Mouse (Mus musculus) limb, embryonic 10.5 days (tissue): ENCODE results near the gene Qser1. TPM values are rescaled to one million over a fixed set of nuclear protein-coding genes. Genes with fewer than 3 reads are reported as not detected.
A peak's percentile ranks its signal among the peaks of the same experiment; 100 is the strongest.

ENCODE experiments used
- DNase-seq: peaks from one replicate; pipeline ENCODE4 v3.0.0-alpha.2; 2017; ENCODE audit warnings: low spot score
- H3K27ac ChIP-seq: fragments of 300-500 bp; sonication (generic); 2 replicates; pipeline ENCODE4 v1.5.1; 2016; ENCODE audit warnings: mild to moderate bottlenecking
- H3K27me3 ChIP-seq: fragments of 300-500 bp; sonication (generic); 2 replicates; pipeline ENCODE4 v1.6.1; 2016; ENCODE audit warnings: low read depth, mild to moderate bottlenecking; ENCODE audit not compliant: poor library complexity, severe bottlenecking
- H3K36me3 ChIP-seq: fragments of 300-500 bp; sonication (generic); 2 replicates; pipeline ENCODE4 v1.6.1; 2016; ENCODE audit warnings: mild to moderate bottlenecking, moderate library complexity
- H3K4me1 ChIP-seq: fragments of 300-500 bp; sonication (generic); 2 replicates; pipeline ENCODE4 v1.6.1; 2016
- H3K4me3 ChIP-seq: fragments of 300-500 bp; sonication (generic); 2 replicates; pipeline ENCODE4 v1.5.1; 2016; ENCODE audit warnings: mild to moderate bottlenecking, moderate library complexity
- H3K9me3 ChIP-seq: fragments of 300-500 bp; sonication (generic); replicated peaks from 2 replicates; pipeline ENCODE4 v1.6.1; 2016; ENCODE audit warnings: mild to moderate bottlenecking
- WGBS: fragments of 180-500 bp; shearing (Covaris S2); methylation state at CpG from one replicate; pipeline ENCODE4 v1.1.7; 2016; 5-methylcytosine and 5-hydroxymethylcytosine counted together
- polyA plus RNA-seq: library from polyadenylated mRNA; unstranded; fragments of >200 nt; fragmentation: Nextera tagmentation; extraction: Ambion mirVana; gene quantifications from 2 replicates; pipeline ENCODE4 v1.2.1, GENCODE M21; 2016

Gene Qser1
- polyA plus RNA-seq, 1 experiment from 2014 or later = 11.9 TPM

- Histone ChIP-seq H3K4me3 (peak overlapping the region; percentile 89), H3K27ac (peak overlapping the region; percentile 83), H3K36me3 (no peaks in the 10 kb centered on the region), H3K4me1 (peaks cover 22% of the 10 kb centered on the region), H3K9me3 (no peaks in the 10 kb centered on the region), H3K27me3 (peaks cover 46% of the 10 kb centered on the region)
- DNase-seq = no peak
- WGBS = 6% methylated on average over 45 of the region's 46 CpGs
Measured at GRCm38 (mm10) chr2:104741896-104742740, 74.4 kb downstream of the Qser1 start.

GRCm38 (mm10) chr2:104741015-104741758 is 75.4 kb downstream of the Qser1 start:
- Histone ChIP-seq H3K27ac (no peak overlapping the region), H3K27me3 (peaks cover 46% of the 10 kb centered on the region), H3K9me3 (no peaks in the 10 kb centered on the region), H3K4me1 (peaks cover 22% of the 10 kb centered on the region), H3K4me3 (no peak overlapping the region), H3K36me3 (no peaks in the 10 kb centered on the region)
- 28% methylated on average over 7 of the region's 7 CpGs for WGBS
- DNase-seq = no peak

- no peak overlapping the region for H3K4me3 ChIP-seq
- peaks cover 22% of the 10 kb centered on the region for H3K4me1 ChIP-seq
- H3K27me3 ChIP-seq = peaks cover 46% of the 10 kb centered on the region
- no peak for DNase-seq
- H3K27ac ChIP-seq = no peak overlapping the region
- no peaks in the 10 kb centered on the region for H3K9me3 ChIP-seq
- 58% methylated on average over 7 of the region's 7 CpGs for WGBS
- H3K36me3 ChIP-seq = no peaks in the 10 kb centered on the region
Measured at GRCm38 (mm10) chr2:104740248-104740949, 76.2 kb downstream of the Qser1 start.

GRCm38 (mm10) chr2:104739691-104740090 is 76.9 kb downstream of the Qser1 start:
- Histone ChIP-seq H3K4me3 (no peak overlapping the region), H3K27ac (no peak overlapping the region), H3K9me3 (no peaks in the 10 kb centered on the region), H3K27me3 (peaks cover 46% of the 10 kb centered on the region), H3K36me3 (no peaks in the 10 kb centered on the region), H3K4me1 (peaks cover 22% of the 10 kb centered on the region)
- no peak for DNase-seq
- WGBS = 88% methylated on average over 2 of the region's 2 CpGs

GRCm38 (mm10) chr2:104736241-104736640 is 80.3 kb downstream of the Qser1 start:
- 70% methylated on average over 7 of the region's 7 CpGs for WGBS
- DNase-seq = no peak
- Histone ChIP-seq H3K4me3 (no peak overlapping the region), H3K27me3 (peaks cover 16% of the 10 kb centered on the region), H3K9me3 (no peaks in the 10 kb centered on the region), H3K4me1 (peaks cover 4% of the 10 kb centered on the region), H3K36me3 (no peaks in the 10 kb centered on the region), H3K27ac (no peak overlapping the region)

GRCm38 (mm10) chr2:104732562-104733256 is 83.9 kb downstream of the Qser1 start:
- 83% methylated on average over 7 of the region's 7 CpGs for WGBS
- H3K36me3 ChIP-seq = no peaks in the 10 kb centered on the region

GRCm38 (mm10) chr2:104732033-104732444 is 84.5 kb downstream of the Qser1 start:
- DNase-seq = peak; percentile 20
- Histone ChIP-seq H3K36me3 (no peaks in the 10 kb centered on the region), H3K4me3 (no peak overlapping the region), H3K9me3 (no peaks in the 10 kb centered on the region), H3K27ac (no peak overlapping the region), H3K4me1 (no peaks in the 10 kb centered on the region), H3K27me3 (no peaks in the 10 kb centered on the region)
- 91% methylated on average over 9 of the region's 9 CpGs for WGBS

More at GRCm38 (mm10) chr2:104732562-104733256, 83.9 kb downstream of the Qser1 start:
- no peak for DNase-seq
- H3K27ac ChIP-seq = no peak overlapping the region
- H3K27me3 ChIP-seq = no peaks in the 10 kb centered on the region
- H3K9me3 ChIP-seq = no peaks in the 10 kb centered on the region
- H3K4me1 ChIP-seq = no peaks in the 10 kb centered on the region
- H3K4me3 ChIP-seq = no peak overlapping the region

- no peak overlapping the region for H3K27ac ChIP-seq
- H3K9me3 ChIP-seq = no peaks in the 10 kb centered on the region
- no peak for DNase-seq
- H3K4me3 ChIP-seq = no peak overlapping the region
- WGBS = 94% methylated on average over 1 of the region's 1 CpGs
- no peaks in the 10 kb centered on the region for H3K36me3 ChIP-seq
- H3K4me1 ChIP-seq = no peaks in the 10 kb centered on the region
- H3K27me3 ChIP-seq = no peaks in the 10 kb centered on the region
Measured at GRCm38 (mm10) chr2:104727369-104727768, 89.2 kb downstream of the Qser1 start.

- no peak overlapping the region for H3K4me3 ChIP-seq
- no peak for DNase-seq
- no peaks in the 10 kb centered on the region for H3K27me3 ChIP-seq
- no peak overlapping the region for H3K27ac ChIP-seq
- WGBS = 71% methylated on average over 3 of the region's 3 CpGs
- H3K36me3 ChIP-seq = no peaks in the 10 kb centered on the region
- H3K4me1 ChIP-seq = no peaks in the 10 kb centered on the region
- no peaks in the 10 kb centered on the region for H3K9me3 ChIP-seq
Measured at GRCm38 (mm10) chr2:104722021-104722420, 94.5 kb downstream of the Qser1 start.

GRCm38 (mm10) chr2:104717827-104718226 is 98.7 kb downstream of the Qser1 start:
- Histone ChIP-seq H3K36me3 (no peaks in the 10 kb centered on the region), H3K4me3 (no peak overlapping the region), H3K27ac (no peak overlapping the region), H3K9me3 (no peaks in the 10 kb centered on the region), H3K4me1 (peaks cover 7% of the 10 kb centered on the region; the same call in 1 of the 2 replicates), H3K27me3 (peaks cover 13% of the 10 kb centered on the region)
- 89% methylated on average over 4 of the region's 4 CpGs for WGBS
- DNase-seq = no peak

- DNase-seq = no peak
- WGBS = 97% methylated on average over 2 of the region's 2 CpGs
- Histone ChIP-seq H3K4me1 (peaks cover 12% of the 10 kb centered on the region; the same call in 1 of the 2 replicates), H3K36me3 (no peaks in the 10 kb centered on the region), H3K4me3 (no peak overlapping the region), H3K9me3 (no peaks in the 10 kb centered on the region), H3K27ac (no peak overlapping the region), H3K27me3 (peaks cover 13% of the 10 kb centered on the region)
Measured at GRCm38 (mm10) chr2:104717231-104717735, 99.3 kb downstream of the Qser1 start.

- Histone ChIP-seq H3K4me3 (no peak within 1 kb of the TSS), H3K9me3 (no peaks in the 10 kb centered on the region), H3K27ac (no peak within 1 kb of the TSS), H3K4me1 (peaks cover 13% of the 10 kb centered on the region; the same call in 1 of the 2 replicates), H3K27me3 (peaks cover 15% of the 10 kb centered on the region), H3K36me3 (no peaks in the 10 kb centered on the region)
- WGBS = 93% methylated on average over 4 of the region's 4 CpGs
- no peak for DNase-seq
Measured at GRCm38 (mm10) chr2:104716279-104716678, 100.3 kb downstream of the Qser1 start, which contains the start of gene Pin1rt1. Pin1rt1 (minus strand) TSS chr2:104716379.
